Mouse (Mus musculus) C2C12 (cell line): Measurements from ENCODE around the gene Snph.

Source experiments
- CEBPB ChIP-seq: IDR thresholded peaks from one replicate; pipeline ENCODE4 v1.6.1; 2011; ENCODE audit warnings: low read depth, mild to moderate bottlenecking, control low read depth, moderate library complexity
- CTCF ChIP-seq: IDR thresholded peaks from one replicate; pipeline ENCODE4 v1.5.1; 2011; ENCODE audit not compliant: control insufficient read depth, insufficient read depth, insufficient read length
- MAX ChIP-seq: IDR thresholded peaks from one replicate; pipeline ENCODE4 v1.6.1; 2011; ENCODE audit warnings: mild to moderate bottlenecking, control low read depth
- USF1 ChIP-seq: IDR thresholded peaks from one replicate; pipeline ENCODE4 v1.6.1; 2011; ENCODE audit warnings: low read depth, mild to moderate bottlenecking, control low read depth, moderate library complexity

DNA sequence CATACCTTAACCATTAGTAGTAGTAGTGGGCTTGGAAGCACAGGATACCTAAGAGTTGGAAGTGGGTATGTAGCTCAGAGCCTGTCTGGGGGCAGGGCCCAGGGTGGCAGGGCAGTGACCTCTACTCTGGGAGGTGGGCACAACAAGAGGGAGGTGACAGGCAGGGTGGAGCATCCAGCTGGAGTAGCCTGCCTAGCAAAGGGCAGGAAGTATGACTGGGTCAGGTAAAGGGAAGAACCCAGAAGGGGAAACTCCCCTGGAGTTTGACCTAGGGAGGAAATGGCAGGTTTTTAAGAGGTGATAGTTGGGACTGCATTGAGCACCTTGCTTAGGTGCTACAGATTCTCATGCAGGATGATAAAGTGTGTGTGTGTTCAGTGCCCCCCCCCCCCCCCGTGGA is 51.4 kb downstream of the Snph start:
- no peak for TF ChIP-seq CTCF
- TF ChIP-seq USF1, result no peak
- TF ChIP-seq CEBPB, result no peak
- TF ChIP-seq MAX, result no peak
